Mouse (Mus musculus): ENCODE results near the gene Zfp978.
"Not testable (repeated sequence)": the region's sequence is repeated elsewhere in the genome, so short reads cannot be mapped to it uniquely, and the experiment has no call there.

Zfp978 gene

DNA sequence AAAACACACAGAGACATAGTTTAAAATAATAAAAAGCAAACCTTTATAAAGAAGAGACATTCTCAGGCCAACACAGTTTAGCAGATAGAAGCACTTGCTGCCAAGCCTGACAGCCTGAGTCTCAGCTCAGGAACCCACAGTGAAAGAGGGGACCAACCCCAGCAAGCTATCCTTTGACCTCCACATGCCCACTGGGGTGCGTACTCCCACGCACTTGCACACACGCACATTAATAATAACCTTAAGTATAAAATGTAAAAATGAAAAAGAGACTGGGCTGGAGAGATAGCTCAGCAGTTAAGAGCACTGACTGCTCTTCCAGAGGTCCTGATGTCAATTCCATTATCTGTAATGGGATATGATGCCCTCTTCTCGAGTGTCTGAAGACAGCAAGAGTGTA lies 13.8 kb upstream of the Zfp978 start:
- H3K36me3 ChIP-seq (ENCODE audit: control insufficient read depth, insufficient read depth, low read length, poor library complexity, severe bottlenecking); H3K27me3 ChIP-seq (ENCODE audit: control insufficient read depth, insufficient read depth, low read length, poor library complexity, severe bottlenecking); DNase-seq (ENCODE audit: low read depth, low spot score): not testable (repeated sequence)

DNA sequence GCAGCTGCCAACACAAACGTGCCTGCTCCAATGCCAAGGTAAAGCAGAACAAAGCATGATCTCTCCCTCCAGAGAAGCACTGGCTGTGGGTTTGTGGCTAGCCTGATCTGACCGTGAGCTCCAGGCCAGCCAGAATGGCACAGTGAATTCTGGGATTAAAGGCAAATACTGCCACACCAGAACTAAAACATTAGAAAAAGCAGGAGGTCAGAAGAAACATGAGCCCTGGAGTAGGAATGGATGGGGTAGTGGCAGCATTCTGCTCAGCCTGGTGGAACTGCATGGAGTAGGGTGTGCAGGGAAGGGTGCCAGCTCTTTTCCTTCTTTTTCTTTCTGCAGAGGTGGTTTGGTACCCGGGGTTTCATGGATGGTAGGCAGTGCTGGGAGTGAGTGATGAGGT lies 13.2 kb upstream of the Zfp978 start:
- not testable (repeated sequence) for H3K27me3 ChIP-seq (ENCODE audit: control insufficient read depth, insufficient read depth, low read length, poor library complexity, severe bottlenecking); H3K36me3 ChIP-seq (ENCODE audit: control insufficient read depth, insufficient read depth, low read length, poor library complexity, severe bottlenecking); DNase-seq (ENCODE audit: low read depth, low spot score)

- not testable (repeated sequence) for H3K27me3 ChIP-seq (ENCODE audit: control insufficient read depth, insufficient read depth, low read length, poor library complexity, severe bottlenecking); DNase-seq (ENCODE audit: low read depth, low spot score); H3K36me3 ChIP-seq (ENCODE audit: control insufficient read depth, insufficient read depth, low read length, poor library complexity, severe bottlenecking)
These were observed 12.7 kb upstream of the Zfp978 start for GRCm38 (mm10) chr4:147348401-147348800.

GRCm38 (mm10) chr4:147348906-147349686 lies 12.0 kb upstream of the Zfp978 start:
- not testable (repeated sequence) for H3K36me3 ChIP-seq (ENCODE audit: control insufficient read depth, insufficient read depth, low read length, poor library complexity, severe bottlenecking); DNase-seq (ENCODE audit: low read depth, low spot score); H3K27me3 ChIP-seq (ENCODE audit: control insufficient read depth, insufficient read depth, low read length, poor library complexity, severe bottlenecking)

DNA sequence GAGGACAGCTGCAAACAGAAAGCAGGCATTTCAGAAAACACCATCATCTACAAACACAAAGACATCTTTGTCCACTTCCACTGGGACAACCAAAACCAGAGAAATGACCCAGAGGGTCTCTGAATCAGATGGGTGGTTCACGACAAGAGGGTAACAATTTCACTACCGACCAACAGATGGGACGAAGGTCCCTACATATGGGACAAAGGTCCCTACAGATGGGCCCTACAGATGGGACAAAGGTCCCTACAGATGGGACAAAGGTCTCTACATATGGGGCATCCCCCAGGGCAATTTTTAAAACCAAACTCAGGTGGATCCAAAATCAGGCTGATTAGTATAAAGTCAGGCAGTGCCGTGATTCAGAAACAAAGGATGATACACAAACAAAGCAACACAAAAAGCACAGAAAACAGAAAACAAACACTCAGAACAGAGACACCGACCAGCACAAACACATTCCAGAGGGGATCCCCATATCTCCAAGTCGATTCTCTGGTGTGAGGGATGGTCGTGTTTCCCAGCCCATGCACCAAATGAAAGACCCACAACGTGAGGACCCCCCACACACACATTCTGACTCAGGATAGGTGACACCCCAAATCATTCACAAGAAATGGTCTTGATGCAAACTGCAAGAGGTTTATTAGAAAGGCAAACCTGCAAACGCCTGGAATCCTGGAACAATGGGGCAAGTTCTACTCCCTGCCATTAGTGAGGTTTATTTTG lies 11.3 kb upstream of the Zfp978 start:
- H3K27me3 ChIP-seq (ENCODE audit: control insufficient read depth, insufficient read depth, low read length, poor library complexity, severe bottlenecking); H3K36me3 ChIP-seq (ENCODE audit: control insufficient read depth, insufficient read depth, low read length, poor library complexity, severe bottlenecking): not testable (repeated sequence)

DNA sequence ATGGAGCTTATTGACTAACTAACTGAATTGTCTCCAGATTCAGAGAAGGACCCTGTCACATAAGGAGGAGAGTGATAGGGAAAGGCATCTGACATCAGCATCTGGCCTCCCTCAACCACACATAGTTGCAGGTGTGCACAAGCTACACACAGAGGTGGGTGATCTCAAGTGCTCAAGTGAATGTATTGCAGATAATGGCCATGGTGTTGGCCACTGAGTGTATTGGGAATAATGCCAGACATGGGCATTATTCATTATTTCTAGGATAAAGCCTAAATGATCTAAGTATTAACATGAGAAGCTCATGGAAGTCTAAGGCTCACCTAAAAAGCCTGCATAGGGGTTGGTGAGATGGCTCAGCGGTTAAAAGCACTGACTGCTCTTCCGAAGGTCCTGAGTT lies 10.6 kb upstream of the Zfp978 start:
- H3K27me3 ChIP-seq (ENCODE audit: control insufficient read depth, insufficient read depth, low read length, poor library complexity, severe bottlenecking); DNase-seq (ENCODE audit: low read depth, low spot score); H3K36me3 ChIP-seq (ENCODE audit: control insufficient read depth, insufficient read depth, low read length, poor library complexity, severe bottlenecking): not testable (repeated sequence)

More for the DNA sequence above, 11.3 kb upstream of the Zfp978 start:
- not testable (repeated sequence) for DNase-seq (ENCODE audit: low read depth, low spot score)

DNA sequence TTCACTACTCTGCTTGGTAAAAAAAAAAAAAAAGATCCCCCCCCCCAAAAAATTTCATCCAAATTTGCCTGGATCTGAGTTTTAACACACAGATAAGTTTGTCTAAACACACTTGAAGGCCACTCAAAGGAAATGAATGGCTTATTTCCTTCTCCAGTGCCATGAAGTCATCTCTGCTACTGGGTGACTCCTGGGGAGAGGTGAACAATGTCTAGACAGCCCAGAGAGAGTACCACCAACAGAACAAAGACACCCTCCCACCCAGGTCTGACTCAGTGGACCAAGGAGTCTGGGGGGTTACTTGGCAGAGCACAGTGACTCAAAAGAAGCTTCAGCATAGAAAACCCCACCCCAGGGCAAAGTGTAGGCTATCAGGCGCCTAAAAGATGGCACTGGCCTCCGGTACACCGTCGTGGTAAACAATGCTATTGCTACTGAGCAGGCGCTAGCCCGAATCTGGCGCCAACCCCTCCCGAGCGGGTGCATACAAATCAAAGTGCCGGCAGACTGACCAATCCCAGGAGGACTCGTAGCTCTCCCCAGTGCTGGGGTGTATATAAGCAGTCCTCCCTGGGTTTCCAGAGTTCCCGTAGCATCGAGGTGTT lies 9.6 kb upstream of the Zfp978 start:
- DNase-seq (ENCODE audit: low read depth, low spot score); H3K27me3 ChIP-seq (ENCODE audit: control insufficient read depth, insufficient read depth, low read length, poor library complexity, severe bottlenecking); H3K36me3 ChIP-seq (ENCODE audit: control insufficient read depth, insufficient read depth, low read length, poor library complexity, severe bottlenecking): not testable (repeated sequence)

DNA sequence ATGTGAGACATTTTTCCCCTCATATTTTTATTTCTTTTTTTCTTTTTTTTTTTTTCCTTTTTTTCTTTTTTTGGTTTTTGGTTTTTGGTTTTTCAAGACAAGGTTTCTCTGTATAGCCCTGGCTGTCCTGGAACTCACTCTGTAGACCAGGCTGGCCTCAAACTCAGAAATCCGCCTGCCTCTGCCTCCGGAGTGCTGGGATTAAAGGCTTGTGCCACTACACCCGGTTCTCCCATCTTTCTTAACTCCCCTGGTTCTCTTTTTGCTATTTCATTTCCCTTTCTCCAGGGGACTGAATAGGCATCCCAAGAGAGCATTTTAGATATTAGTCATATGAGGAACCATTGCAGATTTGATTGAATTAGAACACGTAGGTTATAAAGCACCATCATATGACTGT lies 7.5 kb upstream of the Zfp978 start:
- DNase-seq (ENCODE audit: low read depth, low spot score); H3K36me3 ChIP-seq (ENCODE audit: control insufficient read depth, insufficient read depth, low read length, poor library complexity, severe bottlenecking); H3K27me3 ChIP-seq (ENCODE audit: control insufficient read depth, insufficient read depth, low read length, poor library complexity, severe bottlenecking): not testable (repeated sequence)

- not testable (repeated sequence) for H3K36me3 ChIP-seq (ENCODE audit: control insufficient read depth, insufficient read depth, low read length, poor library complexity, severe bottlenecking); DNase-seq (ENCODE audit: low read depth, low spot score); H3K27me3 ChIP-seq (ENCODE audit: control insufficient read depth, insufficient read depth, low read length, poor library complexity, severe bottlenecking)
These were observed 5.1 kb upstream of the Zfp978 start for GRCm38 (mm10) chr4:147356042-147356441.

- not testable (repeated sequence) for DNase-seq (ENCODE audit: low read depth, low spot score); H3K36me3 ChIP-seq (ENCODE audit: control insufficient read depth, insufficient read depth, low read length, poor library complexity, severe bottlenecking); H3K27me3 ChIP-seq (ENCODE audit: control insufficient read depth, insufficient read depth, low read length, poor library complexity, severe bottlenecking)
These were observed 3.9 kb upstream of the Zfp978 start for GRCm38 (mm10) chr4:147357195-147357594.

DNA sequence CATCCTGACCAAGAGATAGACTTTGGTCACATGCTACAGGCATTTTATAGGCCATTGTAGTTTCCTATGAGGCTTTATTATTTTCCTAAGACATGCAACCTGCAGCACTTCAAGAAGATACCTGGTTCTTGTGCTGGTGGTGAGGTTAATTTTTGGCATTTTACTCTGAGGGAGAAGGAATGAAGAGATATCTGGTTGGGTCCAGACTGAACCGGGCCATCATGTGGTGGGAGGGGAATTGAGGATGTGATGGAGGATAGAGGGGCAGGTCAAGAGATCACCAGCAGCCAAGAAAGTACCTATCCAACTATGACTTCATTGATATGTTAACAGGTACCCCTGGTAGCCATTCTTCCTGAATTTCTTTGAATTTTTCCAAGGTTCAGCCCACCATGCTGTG lies 769 bp downstream of the Zfp978 start:
- not testable (repeated sequence) for H3K27me3 ChIP-seq (ENCODE audit: control insufficient read depth, insufficient read depth, low read length, poor library complexity, severe bottlenecking); H3K36me3 ChIP-seq (ENCODE audit: control insufficient read depth, insufficient read depth, low read length, poor library complexity, severe bottlenecking)

GRCm38 (mm10) chr4:147369564-147369963 lies 8.5 kb downstream of the Zfp978 start:
- H3K27me3 ChIP-seq (ENCODE audit: control insufficient read depth, insufficient read depth, low read length, poor library complexity, severe bottlenecking); DNase-seq (ENCODE audit: low read depth, low spot score); H3K36me3 ChIP-seq (ENCODE audit: control insufficient read depth, insufficient read depth, low read length, poor library complexity, severe bottlenecking): not testable (repeated sequence)

More for the DNA sequence above, 769 bp downstream of the Zfp978 start:
- not testable (repeated sequence) for DNase-seq (ENCODE audit: low read depth, low spot score)

GRCm38 (mm10) chr4:147383199-147383598 lies 22.1 kb downstream of the Zfp978 start:
- not testable (repeated sequence) for H3K36me3 ChIP-seq (ENCODE audit: control insufficient read depth, insufficient read depth, low read length, poor library complexity, severe bottlenecking); H3K27me3 ChIP-seq (ENCODE audit: control insufficient read depth, insufficient read depth, low read length, poor library complexity, severe bottlenecking); DNase-seq (ENCODE audit: low read depth, low spot score)

- H3K27me3 ChIP-seq (ENCODE audit: control insufficient read depth, insufficient read depth, low read length, poor library complexity, severe bottlenecking); H3K36me3 ChIP-seq (ENCODE audit: control insufficient read depth, insufficient read depth, low read length, poor library complexity, severe bottlenecking); DNase-seq (ENCODE audit: low read depth, low spot score): not testable (repeated sequence)
These were observed 36.1 kb downstream of the Zfp978 start for GRCm38 (mm10) chr4:147397201-147397600.

All from splenic B cell, adult 2 months (primary cell).